Mouse (Mus musculus) small intestine, adult 2 months (tissue): ENCODE results near the gene Alg2. TPM values are rescaled to one million over a fixed set of nuclear protein-coding genes. Genes with fewer than 3 reads are reported as not detected.

Experiments used
- H3K27ac ChIP-seq: fragments of 200-500 bp; 2 replicates; pipeline ENCODE4 v1.5.1; 2012; ENCODE audit warnings: low read depth, low read length, control low read depth, inconsistent platforms; ENCODE audit not compliant: insufficient read depth
- H3K27me3 ChIP-seq: fragments of 200-500 bp; 2 replicates; pipeline ENCODE4 v1.6.1; 2012; ENCODE audit warnings: mild to moderate bottlenecking, moderate library complexity, low read length, inconsistent platforms; ENCODE audit not compliant: control insufficient read depth, insufficient read depth
- H3K36me3 ChIP-seq: fragments of 200-500 bp; 2 replicates; pipeline ENCODE4 v1.6.1; 2012; ENCODE audit warnings: mild to moderate bottlenecking, low read length, control low read depth, inconsistent platforms; ENCODE audit not compliant: control insufficient read depth, insufficient read depth
- H3K4me1 ChIP-seq: fragments of 200-500 bp; 2 replicates; pipeline ENCODE4 v1.6.1; 2012; ENCODE audit warnings: low read length, inconsistent platforms, mixed read lengths; ENCODE audit not compliant: control insufficient read depth, insufficient read depth, insufficient read length
- H3K4me3 ChIP-seq: fragments of 200-500 bp; 2 replicates; pipeline ENCODE4 v1.5.1; 2012; ENCODE audit warnings: low read depth, mild to moderate bottlenecking, control low read depth, inconsistent platforms, low read length, moderate library complexity
- CTCF ChIP-seq: fragments of 200-500 bp; IDR thresholded peaks from 2 replicates; pipeline ENCODE4 v1.5.1; 2012; ENCODE audit warnings: low read depth, mild to moderate bottlenecking, control low read depth, inconsistent platforms, low read length, moderate library complexity, mixed read lengths; ENCODE audit not compliant: insufficient replicate concordance, insufficient read length; ENCODE audit errors: extremely low read depth
- POLR2A ChIP-seq: fragments of 200-500 bp; IDR thresholded peaks from 2 replicates; pipeline ENCODE4 v1.6.1; 2012; ENCODE audit warnings: low read depth, mild to moderate bottlenecking, control low read depth, inconsistent platforms, low read length, moderate library complexity
- WGBS: fragments of 180-500 bp; shearing (Covaris S2); methylation state at CpG from one replicate; pipeline ENCODE4 v1.1.7; 2018; 5-methylcytosine and 5-hydroxymethylcytosine counted together
- polyA plus RNA-seq: library from polyadenylated mRNA; depleted of rRNA; stranded (reverse); fragments of >200 nt; gene quantifications from 2 replicates; pipeline ENCODE4 v1.2.3, GENCODE M21; 2012

Gene Alg2
- polyA plus RNA-seq, 1 experiment: 9.6 TPM

GRCm38 (mm10) chr4:47435566-47436360 lies 38.4 kb downstream of the Alg2 start:
- H3K27me3 ChIP-seq: 0 out of 2 replicates have a peak, but pooled peaks cover 7% of the 10 kb centered on the region
- H3K4me1 ChIP-seq: peaks cover 6% of the 10 kb centered on the region
- no peaks in the 10 kb centered on the region for H3K36me3 ChIP-seq
- TF ChIP-seq POLR2A (no peak), CTCF (no peak)
- 20% methylated on average over 28 of the region's 28 CpGs for WGBS
- H3K27ac ChIP-seq: no peak overlapping the region
- H3K4me3 ChIP-seq: peak overlapping the region; percentile 42

GRCm38 (mm10) chr4:47435131-47435530 lies 39.0 kb downstream of the Alg2 start:
- H3K27me3 ChIP-seq: 0 out of 2 replicates have a peak, but pooled peaks cover 7% of the 10 kb centered on the region
- TF ChIP-seq POLR2A (no peak), CTCF (no peak)
- H3K4me3 ChIP-seq: no peak overlapping the region
- H3K27ac ChIP-seq: no peak overlapping the region
- H3K4me1 ChIP-seq: peaks cover 6% of the 10 kb centered on the region
- H3K36me3 ChIP-seq: no peaks in the 10 kb centered on the region
- WGBS: 73% methylated on average over 12 of the region's 12 CpGs

GRCm38 (mm10) chr4:47432766-47433165 lies 41.4 kb downstream of the Alg2 start:
- 0 out of 2 replicates have a peak, but pooled peaks cover 7% of the 10 kb centered on the region for H3K27me3 ChIP-seq
- no peak overlapping the region for H3K4me3 ChIP-seq
- TF ChIP-seq POLR2A (no peak), CTCF (no peak)
- H3K27ac ChIP-seq: no peak overlapping the region
- H3K4me1 ChIP-seq: peaks cover 6% of the 10 kb centered on the region
- 88% methylated on average over 7 of the region's 7 CpGs for WGBS
- no peaks in the 10 kb centered on the region for H3K36me3 ChIP-seq

GRCm38 (mm10) chr4:47431081-47431480 lies 43.1 kb downstream of the Alg2 start:
- H3K4me1 ChIP-seq: no peaks in the 10 kb centered on the region
- H3K27ac ChIP-seq: no peak overlapping the region
- H3K36me3 ChIP-seq: no peaks in the 10 kb centered on the region
- H3K4me3 ChIP-seq: no peak overlapping the region
- TF ChIP-seq POLR2A: no peak
- no peak for TF ChIP-seq CTCF
- H3K27me3 ChIP-seq: 0 out of 2 replicates have a peak, but pooled peaks cover 7% of the 10 kb centered on the region
- 87% methylated on average over 5 of the region's 5 CpGs for WGBS

- WGBS: 40% methylated on average over 6 of the region's 6 CpGs
These were observed 43.6 kb downstream of the Alg2 start for GRCm38 (mm10) chr4:47430557-47430956.

GRCm38 (mm10) chr4:47427606-47428005 lies 46.5 kb downstream of the Alg2 start:
- Histone ChIP-seq H3K27ac (no peak overlapping the region), H3K27me3 (no peaks in the 10 kb centered on the region), H3K4me3 (no peak overlapping the region), H3K4me1 (no peaks in the 10 kb centered on the region), H3K36me3 (no peaks in the 10 kb centered on the region)
- WGBS: 58% methylated on average over 3 of the region's 3 CpGs
- TF ChIP-seq CTCF (no peak), POLR2A (no peak)

More at GRCm38 (mm10) chr4:47430557-47430956, 43.6 kb downstream of the Alg2 start:
- no peak overlapping the region for H3K4me3 ChIP-seq
- no peaks in the 10 kb centered on the region for H3K4me1 ChIP-seq
- TF ChIP-seq CTCF (no peak), POLR2A (no peak)
- no peaks in the 10 kb centered on the region for H3K36me3 ChIP-seq
- 0 out of 2 replicates have a peak, but pooled peaks cover 5% of the 10 kb centered on the region for H3K27me3 ChIP-seq
- no peak overlapping the region for H3K27ac ChIP-seq

GRCm38 (mm10) chr4:47425247-47425830 lies 48.8 kb downstream of the Alg2 start:
- Histone ChIP-seq H3K27ac (no peak overlapping the region), H3K27me3 (no peaks in the 10 kb centered on the region), H3K36me3 (no peaks in the 10 kb centered on the region), H3K4me3 (no peak overlapping the region), H3K4me1 (no peaks in the 10 kb centered on the region)
- WGBS: 85% methylated on average over 16 of the region's 16 CpGs
- TF ChIP-seq POLR2A (no peak), CTCF (no peak)
